In genomic region chr13:23424494-23425325, GRCm38 (mm10) we compare ENCODE assay signal across 8 mouse cellular contexts. TPM values are rescaled to one million over a fixed set of nuclear protein-coding genes. Genes with fewer than 3 reads are reported as not detected.
DNase-seq lines count a peak whose midpoint lies in the region; ATAC-seq lines count a peak whose summit lies in the region.

No protein-coding gene starts in this region.

- peaks cover 14% of the 10 kb centered on the region for H3K4me1 ChIP-seq in hindbrain, embryonic 14.5 days (replicated peaks; ENCODE audit: control insufficient read depth, insufficient read depth, low read length)

- H3K9me3 ChIP-seq in hindbrain, embryonic 14.5 days (ENCODE audit: control insufficient read depth, low read length): no peaks in the 10 kb centered on the region

- H3K9ac ChIP-seq in hindbrain, embryonic 14.5 days: peak overlapping the region; percentile 35; the same call in 1 of the 2 replicates

- H3K4me3 ChIP-seq in hindbrain, embryonic 14.5 days (replicated peaks; ENCODE audit: low read length): peak overlapping the region; percentile 96

- peak; percentile 78 for ATAC-seq in hindbrain, embryonic 14.5 days (ENCODE audit: low FRiP score)

- H3K4me2 ChIP-seq in hindbrain, embryonic 14.5 days (replicated peaks): peak overlapping the region; percentile 94

- no peaks in the 10 kb centered on the region for H3K27me3 ChIP-seq in hindbrain, embryonic 14.5 days (ENCODE audit: control insufficient read depth, insufficient read depth, low read length)

- peaks cover 26% of the 10 kb centered on the region for H3K36me3 ChIP-seq in hindbrain, embryonic 14.5 days (replicated peaks; ENCODE audit: control insufficient read depth, insufficient read depth)

- no peak overlapping the region for H3K27ac ChIP-seq in hindbrain, embryonic 14.5 days

- WGBS in hindbrain, embryonic 14.5 days: under 1% methylated on average over 25 of the region's 25 CpGs

- DNase-seq in T-cell, adult 2 months (ENCODE audit: low spot score): peak; percentile 94
- DNase-seq in cerebellum, postnatal 25 days: peak; percentile 92 to 94
- DNase-seq in frontal cortex, postnatal 36 days (ENCODE audit: low spot score in 2 of 2): peak; percentile 81 to 91
- peak; percentile 92 for DNase-seq in hindbrain, embryonic 14.5 days (ENCODE audit: low spot score)
- peak; percentile 79 to 83 for DNase-seq in layer of hippocampus, postnatal 36 days
- peak; percentile 90 for DNase-seq in lung, postnatal 14 days
- DNase-seq in retina, embryonic 14.5 days (ENCODE audit: low spot score): peak; percentile 96
- DNase-seq in thymus, postnatal 36 days: peak; percentile 87 to 89

RNA-seq across cellular contexts. Expression of gene Abt1, which starts 1.0 kb away (rescaled TPM):
- 8.5 and 8.9 TPM in 2 replicates for polyA plus RNA-seq in hindbrain, embryonic 14.5 days (2014; fragmentation: Nextera tagmentation; extraction: Ambion mirVana)
- 1 to 10 TPM; 7.9 to 8.7 TPM for total RNA-seq in layer of hippocampus, postnatal 36 days (2021)

RNA-seq across cellular contexts. Expression of gene Btn1a1, which starts 41.0 kb away (rescaled TPM):
- 0.05 TPM in 1 of 2 replicates, not detected in the other for polyA plus RNA-seq in hindbrain, embryonic 14.5 days (2014; fragmentation: Nextera tagmentation; extraction: Ambion mirVana)
- total RNA-seq in layer of hippocampus, postnatal 36 days (2021): not detected

RNA-seq across cellular contexts. Expression of gene Zfp322a, which starts 55.7 kb away (rescaled TPM):
- 48.8 and 52.0 TPM in 2 replicates for polyA plus RNA-seq in hindbrain, embryonic 14.5 days (2014; fragmentation: Nextera tagmentation; extraction: Ambion mirVana)
- total RNA-seq in layer of hippocampus, postnatal 36 days (2021): 10 to 100 TPM; 37.7 to 38.8 TPM
